Mouse (Mus musculus) forebrain, postnatal 0 days (tissue): ENCODE data around the gene Olfr1311. TPM values are rescaled to one million over a fixed set of nuclear protein-coding genes. Genes with fewer than 3 reads are reported as not detected.
"Not testable (repeated sequence)": the region's sequence is repeated elsewhere in the genome, so short reads cannot be mapped to it uniquely, and the experiment has no call there.

Experiments
- ATAC-seq: fragments of 200-750 bp; cut with Nextera tagmentation; 2 replicates; pipeline ENCODE4 v1.8.0; 2017; ENCODE audit warnings: mild to moderate bottlenecking, moderate library complexity
- DNase-seq: peaks from one replicate; pipeline ENCODE4 v3.0.0-alpha.2; 2015
- H3K27ac ChIP-seq: fragments of 300-500 bp; sonication (generic); 2 replicates; pipeline ENCODE4 v1.5.1; 2014; ENCODE audit warnings: low read depth, mild to moderate bottlenecking, antibody characterized with exemption, low read length, moderate library complexity, mixed read lengths
- H3K27me3 ChIP-seq: fragments of 300-500 bp; sonication (generic); 2 replicates; pipeline ENCODE4 v1.6.1; 2014; ENCODE audit warnings: mild to moderate bottlenecking, low read length, mixed read lengths; ENCODE audit not compliant: insufficient read depth
- H3K36me3 ChIP-seq: fragments of 300-500 bp; sonication (generic); 2 replicates; pipeline ENCODE4 v1.6.1; 2014; ENCODE audit warnings: mild to moderate bottlenecking, moderate library complexity; ENCODE audit not compliant: insufficient read depth
- H3K4me1 ChIP-seq: fragments of 300-500 bp; sonication (generic); 2 replicates; pipeline ENCODE4 v1.6.1; 2014; ENCODE audit warnings: antibody characterized with exemption; ENCODE audit not compliant: insufficient read depth
- H3K4me2 ChIP-seq: fragments of 300-500 bp; sonication (generic); 2 replicates; pipeline ENCODE4 v1.6.1; 2014; ENCODE audit warnings: low read depth, mild to moderate bottlenecking, moderate library complexity
- H3K4me3 ChIP-seq: fragments of 300-500 bp; sonication (generic); 2 replicates; pipeline ENCODE4 v1.5.1; 2014; ENCODE audit warnings: low read depth, low read length, mixed read lengths
- H3K9ac ChIP-seq: fragments of 300-500 bp; sonication (generic); 2 replicates; pipeline ENCODE4 v1.6.1; 2014; ENCODE audit warnings: mild to moderate bottlenecking
- H3K9me3 ChIP-seq: fragments of 300-500 bp; sonication (generic); 2 replicates; pipeline ENCODE4 v1.6.1; 2016; ENCODE audit warnings: low read length
- CTCF ChIP-seq: sonication (generic); IDR thresholded peaks from 2 replicates; pipeline ENCODE4 v1.5.1; 2016; ENCODE audit warnings: antibody characterized with exemption, control low read depth, low read depth
- WGBS: fragments of 180-500 bp; shearing (Covaris S2); extraction: QIAGEN DNeasy Blood & Tissue Kit; methylation state at CpG from one replicate; pipeline ENCODE4 v1.1.7; 2014; 5-methylcytosine and 5-hydroxymethylcytosine counted together
- polyA plus RNA-seq: library from polyadenylated mRNA; unstranded; fragments of >200 nt; fragmentation: Nextera tagmentation; extraction: Ambion mirVana; gene quantifications from 2 replicates; pipeline ENCODE4 v1.2.1, GENCODE M21; 2015
- total RNA-seq: library from RNA; depleted of rRNA; stranded (reverse); fragments of >200 nt; gene quantifications from 2 replicates; pipeline ENCODE4 v1.2.3, GENCODE M21; 2014; rRNA removed

Gene Olfr1311
- total RNA-seq (not detected in 2 replicates), polyA plus RNA-seq (not detected in 2 replicates)

- ATAC-seq = no peak
- no peak for DNase-seq
- Histone ChIP-seq H3K9ac (no peak within 1 kb of the TSS), H3K27ac (no peak within 1 kb of the TSS), H3K27me3 (no peaks in the 10 kb centered on the region), H3K4me2 (no peak within 1 kb of the TSS), H3K4me1 (no peaks in the 10 kb centered on the region), H3K36me3 (no peaks in the 10 kb centered on the region), H3K9me3 (no peaks in the 10 kb centered on the region), H3K4me3 (no peak within 1 kb of the TSS)
- WGBS = 95% methylated on average over 2 of the region's 2 CpGs
- no peak for TF ChIP-seq CTCF
Observed at GRCm38 (mm10) chr2:112024312-112024711, at the start of gene Olfr1311. Olfr1311 (minus strand) TSS chr2:112024412.

GRCm38 (mm10) chr2:112050138-112050537 lies 25.9 kb upstream of the Olfr1311 start, which contains the start of gene Olfr1312:
Olfr1312 (minus strand) TSS chr2:112050238.
- H3K27me3 ChIP-seq = no peaks in the 10 kb centered on the region
- H3K4me2 ChIP-seq = no peak within 1 kb of the TSS
- no peak within 1 kb of the TSS for H3K27ac ChIP-seq
- ATAC-seq (no peak), DNase-seq (no peak)
- H3K4me3 ChIP-seq = no peak within 1 kb of the TSS
- H3K4me1 ChIP-seq = no peaks in the 10 kb centered on the region
- no peak for TF ChIP-seq CTCF
- H3K36me3 ChIP-seq = no peaks in the 10 kb centered on the region
- no peaks in the 10 kb centered on the region for H3K9me3 ChIP-seq
- 23% methylated on average over 1 of the region's 1 CpGs for WGBS
- H3K9ac ChIP-seq = no peak within 1 kb of the TSS

GRCm38 (mm10) chr2:112026971-112027370 lies 2.8 kb upstream of the Olfr1311 start:
- not testable (repeated sequence) for H3K27me3 ChIP-seq, DNase-seq, H3K9me3 ChIP-seq, H3K4me2 ChIP-seq, H3K4me3 ChIP-seq, H3K4me1 ChIP-seq, H3K9ac ChIP-seq, ATAC-seq, H3K27ac ChIP-seq, H3K36me3 ChIP-seq
- WGBS = 52% methylated on average over 6 of the region's 6 CpGs

- Histone ChIP-seq H3K36me3 (no peaks in the 10 kb centered on the region), H3K9me3 (no peaks in the 10 kb centered on the region), H3K27me3 (no peaks in the 10 kb centered on the region), H3K9ac (no peak overlapping the region), H3K4me3 (no peak overlapping the region), H3K4me2 (no peak overlapping the region), H3K4me1 (no peaks in the 10 kb centered on the region), H3K27ac (no peak overlapping the region)
- ATAC-seq (no peak), DNase-seq (no peak)
- no peak for TF ChIP-seq CTCF
- WGBS = 86% methylated on average over 3 of the region's 3 CpGs
Observed at GRCm38 (mm10) chr2:112014900-112015299, 9.3 kb downstream of the Olfr1311 start.

GRCm38 (mm10) chr2:112012608-112013007 lies 11.6 kb downstream of the Olfr1311 start, which contains the start of gene Olfr1310:
Olfr1310 (minus strand) TSS chr2:112012708.
- DNase-seq (no peak), ATAC-seq (no peak)
- no peak within 1 kb of the TSS for H3K27ac ChIP-seq
- no peaks in the 10 kb centered on the region for H3K9me3 ChIP-seq
- no peak for TF ChIP-seq CTCF
- no peaks in the 10 kb centered on the region for H3K36me3 ChIP-seq
- no peak within 1 kb of the TSS for H3K9ac ChIP-seq
- no peak within 1 kb of the TSS for H3K4me3 ChIP-seq
- H3K4me1 ChIP-seq = no peaks in the 10 kb centered on the region
- no peaks in the 10 kb centered on the region for H3K27me3 ChIP-seq
- no peak within 1 kb of the TSS for H3K4me2 ChIP-seq

GRCm38 (mm10) chr2:111990181-111990580 lies 34.0 kb downstream of the Olfr1311 start, which contains the start of gene Olfr1309:
Olfr1309 (minus strand) TSS chr2:111990281.
- H3K4me3 ChIP-seq = no peak within 1 kb of the TSS
- no peak within 1 kb of the TSS for H3K4me2 ChIP-seq
- no peaks in the 10 kb centered on the region for H3K36me3 ChIP-seq
- H3K4me1 ChIP-seq = no peaks in the 10 kb centered on the region
- ATAC-seq (no peak), DNase-seq (no peak)
- H3K9ac ChIP-seq = no peak within 1 kb of the TSS
- no peaks in the 10 kb centered on the region for H3K9me3 ChIP-seq
- H3K27ac ChIP-seq = no peak within 1 kb of the TSS
- H3K27me3 ChIP-seq = no peaks in the 10 kb centered on the region
- 57% methylated on average over 1 of the region's 1 CpGs for WGBS
- TF ChIP-seq CTCF = no peak

Other genes with a start within 250 kb of the Olfr1311 start
- not detected in 2 replicates for gene Olfr1302, start 247.0 kb downstream of the Olfr1311 start, total RNA-seq
- gene Olfr1302, start 247.0 kb downstream of the Olfr1311 start, polyA plus RNA-seq = not detected in 2 replicates
- gene Olfr1303, start 204.1 kb downstream of the Olfr1311 start, total RNA-seq = not detected in 2 replicates
- gene Olfr1303, start 204.1 kb downstream of the Olfr1311 start, polyA plus RNA-seq = not detected in 2 replicates
- not detected in 2 replicates for gene Olfr1305, start 147.3 kb downstream of the Olfr1311 start, total RNA-seq
- gene Olfr1305, start 147.3 kb downstream of the Olfr1311 start, polyA plus RNA-seq = not detected in 2 replicates
- gene Olfr1306, start 108.1 kb downstream of the Olfr1311 start, total RNA-seq = not detected in 2 replicates
- not detected in 2 replicates for gene Olfr1306, start 108.1 kb downstream of the Olfr1311 start, polyA plus RNA-seq
- gene Olfr1307, start 75.0 kb downstream of the Olfr1311 start, total RNA-seq = not detected in 2 replicates
- 0.01 TPM in 1 of 2 replicates, not detected in the other for gene Olfr1307, start 75.0 kb downstream of the Olfr1311 start, polyA plus RNA-seq
- not detected in 2 replicates for gene Olfr1308, start 59.5 kb downstream of the Olfr1311 start, total RNA-seq
- not detected in 2 replicates for gene Olfr1308, start 59.5 kb downstream of the Olfr1311 start, polyA plus RNA-seq
- gene Olfr1309, start 34.1 kb downstream of the Olfr1311 start, total RNA-seq = not detected in 2 replicates
- not detected in 2 replicates for gene Olfr1309, start 34.1 kb downstream of the Olfr1311 start, polyA plus RNA-seq
- gene Olfr1310, start 11.7 kb downstream of the Olfr1311 start, total RNA-seq = not detected in 2 replicates
- not detected in 2 replicates for gene Olfr1310, start 11.7 kb downstream of the Olfr1311 start, polyA plus RNA-seq
- not detected in 2 replicates for gene Olfr1312, start 25.8 kb upstream of the Olfr1311 start, total RNA-seq
- gene Olfr1312, start 25.8 kb upstream of the Olfr1311 start, polyA plus RNA-seq = not detected in 2 replicates
- not detected in 2 replicates for gene Olfr1313, start 53.4 kb upstream of the Olfr1311 start, total RNA-seq
- not detected in 2 replicates for gene Olfr1313, start 53.4 kb upstream of the Olfr1311 start, polyA plus RNA-seq
- gene Olfr1314, start 72.4 kb upstream of the Olfr1311 start, total RNA-seq = not detected in 2 replicates
- not detected in 2 replicates for gene Olfr1314, start 72.4 kb upstream of the Olfr1311 start, polyA plus RNA-seq
- not detected in 2 replicates for gene Olfr1315-ps1, start 91.0 kb upstream of the Olfr1311 start, total RNA-seq
- not detected in 2 replicates for gene Olfr1315-ps1, start 91.0 kb upstream of the Olfr1311 start, polyA plus RNA-seq
- not detected in 2 replicates for gene Olfr1316, start 110.6 kb upstream of the Olfr1311 start, total RNA-seq
- not detected in 2 replicates for gene Olfr1316, start 110.6 kb upstream of the Olfr1311 start, polyA plus RNA-seq
- not detected in 2 replicates for gene Olfr1317, start 115.9 kb upstream of the Olfr1311 start, total RNA-seq
- not detected in 2 replicates for gene Olfr1317, start 115.9 kb upstream of the Olfr1311 start, polyA plus RNA-seq
- not detected in 2 replicates for gene Olfr1318, start 129.8 kb upstream of the Olfr1311 start, total RNA-seq
- 0.05 TPM in 1 of 2 replicates, not detected in the other for gene Olfr1318, start 129.8 kb upstream of the Olfr1311 start, polyA plus RNA-seq
- 23.9 and 27.6 TPM in 2 replicates for gene Lpcat4, start 215.1 kb upstream of the Olfr1311 start, total RNA-seq
- gene Lpcat4, start 215.1 kb upstream of the Olfr1311 start, polyA plus RNA-seq = 12.8 and 17.3 TPM in 2 replicates
- not detected in 2 replicates for gene Nutm1, start 234.9 kb upstream of the Olfr1311 start, total RNA-seq
- gene Nutm1, start 234.9 kb upstream of the Olfr1311 start, polyA plus RNA-seq = 0.08 and 0.09 TPM in 2 replicates
- gene Nop10, start 237.5 kb upstream of the Olfr1311 start, total RNA-seq = 95.1 and 120 TPM in 2 replicates
- 160 and 215 TPM in 2 replicates for gene Nop10, start 237.5 kb upstream of the Olfr1311 start, polyA plus RNA-seq
- gene Slc12a6, start 241.4 kb upstream of the Olfr1311 start, total RNA-seq = 54.4 and 69.3 TPM in 2 replicates
- gene Slc12a6, start 241.4 kb upstream of the Olfr1311 start, polyA plus RNA-seq = 7.8 and 10.6 TPM in 2 replicates
- gene Gm21985, start 241.9 kb upstream of the Olfr1311 start, total RNA-seq = 1.9 and 2.9 TPM in 2 replicates
- gene Gm21985, start 241.9 kb upstream of the Olfr1311 start, polyA plus RNA-seq = not detected in 2 replicates